Mouse (Mus musculus): ENCODE data around the gene Zfp213.
A peak's percentile ranks its signal among the peaks of the same experiment; 100 is the strongest.
"Not testable (repeated sequence)": the region's sequence is repeated elsewhere in the genome, so short reads cannot be mapped to it uniquely, and the experiment has no call there.

Gene Zfp213

DNA sequence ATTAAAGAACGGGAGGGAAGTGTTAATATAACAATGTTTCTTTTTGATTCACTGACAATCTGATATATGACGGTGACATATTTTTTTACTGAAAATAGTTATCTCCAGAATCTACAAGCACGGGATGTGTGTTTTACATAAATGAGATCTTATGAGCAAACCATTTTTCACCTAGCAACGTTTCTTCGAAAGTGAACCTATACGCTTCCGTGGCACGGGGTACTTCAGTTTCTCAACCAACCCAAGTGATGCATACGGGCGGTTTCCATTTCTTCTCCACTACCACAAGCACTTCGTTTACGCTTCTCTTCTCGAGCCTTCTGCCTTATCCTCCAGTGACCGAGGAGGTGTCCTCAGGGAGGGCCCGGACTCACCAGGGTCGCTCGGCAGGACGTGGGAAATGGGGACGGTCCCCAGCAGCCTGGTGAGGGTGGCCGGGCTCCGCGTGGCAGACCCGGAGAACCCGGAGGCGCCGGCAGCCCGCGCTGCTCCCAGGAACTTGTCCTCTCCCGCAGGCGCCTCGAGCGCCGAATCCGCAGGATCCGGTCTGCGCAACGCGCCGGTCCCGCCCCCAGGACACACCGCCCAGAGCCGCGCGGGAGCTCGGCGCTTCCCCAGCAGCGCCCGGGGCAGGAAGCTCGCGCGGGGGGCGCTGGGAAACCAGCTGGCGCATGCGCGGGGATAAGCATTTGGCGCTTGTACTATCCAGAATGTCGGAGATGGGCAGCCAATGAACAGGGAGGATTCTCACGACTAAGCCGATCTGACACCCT is at the start of gene Zfp213:
Gene Zfp213, minus strand, starts transcription at position 644 of the 773 bp plus-strand sequence.
- peak; percentile 95 for DNase-seq

DNA sequence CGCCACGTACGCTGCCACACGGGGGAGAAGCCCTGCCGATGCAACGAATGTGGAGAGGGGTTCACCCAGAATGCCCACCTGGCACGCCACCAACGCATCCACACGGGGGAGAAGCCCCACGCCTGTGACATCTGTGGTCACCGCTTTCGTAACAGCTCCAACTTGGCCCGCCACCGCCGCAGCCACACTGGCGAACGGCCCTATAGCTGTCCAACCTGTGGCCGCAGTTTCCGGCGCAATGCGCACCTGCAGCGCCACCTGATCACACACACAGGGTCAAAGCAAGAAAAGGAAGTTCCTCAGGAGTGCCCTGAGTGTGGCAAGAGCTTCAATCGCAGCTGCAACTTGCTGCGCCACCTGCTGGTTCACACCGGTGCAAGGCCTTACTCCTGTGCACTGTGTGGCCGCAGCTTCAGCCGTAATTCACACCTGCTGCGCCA is 46.3 kb upstream of the Zfp213 start:
- DNase-seq = peak; percentile 58

DNA sequence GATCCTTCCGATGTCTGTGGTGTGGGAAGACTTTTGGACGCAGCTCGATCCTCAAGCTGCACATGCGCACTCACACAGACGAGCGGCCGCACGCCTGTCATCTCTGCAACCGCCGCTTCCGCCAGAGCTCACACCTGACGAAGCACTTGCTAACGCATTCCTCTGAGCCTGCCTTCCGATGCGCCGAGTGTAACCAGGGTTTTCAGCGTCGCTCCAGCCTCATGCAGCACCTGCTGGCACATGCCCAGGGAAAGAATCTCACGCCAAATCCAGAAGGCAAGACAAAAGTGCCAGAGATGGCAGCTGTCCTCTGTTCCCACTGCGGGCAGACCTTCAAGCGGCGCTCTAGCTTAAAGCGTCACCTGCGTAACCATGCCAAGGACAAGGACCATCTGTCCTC is 45.6 kb upstream of the Zfp213 start:
- DNase-seq = no peak

DNA sequence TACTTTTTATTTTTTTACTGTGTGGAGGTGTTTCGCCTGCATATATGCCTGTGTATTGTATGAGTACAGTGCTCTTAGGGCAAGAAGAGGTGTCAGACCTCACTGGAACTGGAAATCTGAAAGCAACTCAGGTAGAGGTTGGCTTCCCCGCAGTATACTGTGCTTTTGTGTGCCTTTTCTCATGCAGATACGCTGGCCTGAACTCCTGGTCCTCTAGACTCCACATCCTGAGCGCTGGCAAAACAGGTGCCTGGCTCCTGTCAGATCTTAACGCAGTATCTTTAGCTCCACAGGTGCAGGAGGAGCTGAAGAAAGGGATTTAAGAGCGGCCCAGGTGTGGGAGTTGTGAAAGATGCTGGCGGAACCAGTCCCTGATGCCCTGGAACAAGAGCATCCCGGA is 41.2 kb upstream of the Zfp213 start:
- DNase-seq = no peak

DNA sequence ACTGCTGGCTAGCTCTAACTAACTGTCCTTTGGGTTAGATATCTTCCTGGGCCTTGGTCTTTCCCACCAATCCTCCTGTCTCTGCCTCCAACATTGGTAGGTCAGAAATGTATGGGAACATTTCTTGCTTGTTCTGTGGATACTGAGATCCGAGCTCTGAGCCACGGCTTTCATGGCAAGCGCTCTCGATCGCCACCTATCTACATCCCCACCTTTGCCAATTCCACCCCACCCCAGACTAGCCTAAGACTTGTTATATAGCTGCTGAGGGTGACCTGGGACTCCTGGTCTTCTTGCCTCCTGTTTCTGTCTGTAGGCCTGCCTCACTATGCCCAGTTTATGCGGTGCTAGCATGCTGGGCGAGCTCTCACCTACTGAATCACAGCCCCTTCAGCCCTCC is 40.4 kb upstream of the Zfp213 start:
- DNase-seq = no peak

DNA sequence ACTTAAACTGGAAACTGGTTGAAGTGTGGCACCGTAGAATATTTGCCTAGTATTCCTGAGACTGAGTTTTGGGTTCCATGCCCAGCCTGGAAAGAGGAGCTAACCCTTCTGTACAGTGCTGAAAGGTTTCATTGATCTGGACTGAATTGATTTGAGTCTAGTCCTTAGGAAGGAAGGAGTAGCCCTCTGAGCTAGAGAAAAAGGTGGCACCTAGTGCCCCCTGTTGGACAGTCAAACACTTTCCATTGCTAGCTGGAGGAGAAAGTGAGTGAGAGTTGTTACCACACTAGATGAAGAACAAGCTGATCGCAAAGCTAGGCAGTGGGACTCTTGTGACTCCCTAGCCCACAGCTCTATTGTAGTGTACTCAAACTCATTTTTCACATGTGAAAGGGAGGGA is 39.5 kb upstream of the Zfp213 start:
- no peak for DNase-seq

DNA sequence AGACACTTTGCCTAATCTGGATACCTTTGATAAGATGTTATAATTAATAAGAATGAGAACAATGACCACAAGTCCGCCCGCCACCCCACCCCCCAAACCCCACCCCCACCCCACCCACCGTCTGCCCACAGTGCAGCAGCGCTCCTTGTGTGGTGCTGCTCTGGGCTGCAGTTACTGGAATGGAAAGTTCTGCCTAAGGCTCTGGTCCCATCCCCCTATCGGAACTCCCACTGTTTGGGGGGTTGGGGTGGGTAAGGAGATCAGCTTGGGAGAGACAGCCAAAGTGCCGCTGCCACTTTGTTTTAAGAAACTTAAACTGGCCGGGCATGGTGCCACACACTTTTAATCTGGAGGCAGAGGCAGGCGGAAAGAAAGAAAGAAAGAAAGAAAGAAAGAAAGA is 39.0 kb upstream of the Zfp213 start:
- peak; percentile 19 for DNase-seq

DNA sequence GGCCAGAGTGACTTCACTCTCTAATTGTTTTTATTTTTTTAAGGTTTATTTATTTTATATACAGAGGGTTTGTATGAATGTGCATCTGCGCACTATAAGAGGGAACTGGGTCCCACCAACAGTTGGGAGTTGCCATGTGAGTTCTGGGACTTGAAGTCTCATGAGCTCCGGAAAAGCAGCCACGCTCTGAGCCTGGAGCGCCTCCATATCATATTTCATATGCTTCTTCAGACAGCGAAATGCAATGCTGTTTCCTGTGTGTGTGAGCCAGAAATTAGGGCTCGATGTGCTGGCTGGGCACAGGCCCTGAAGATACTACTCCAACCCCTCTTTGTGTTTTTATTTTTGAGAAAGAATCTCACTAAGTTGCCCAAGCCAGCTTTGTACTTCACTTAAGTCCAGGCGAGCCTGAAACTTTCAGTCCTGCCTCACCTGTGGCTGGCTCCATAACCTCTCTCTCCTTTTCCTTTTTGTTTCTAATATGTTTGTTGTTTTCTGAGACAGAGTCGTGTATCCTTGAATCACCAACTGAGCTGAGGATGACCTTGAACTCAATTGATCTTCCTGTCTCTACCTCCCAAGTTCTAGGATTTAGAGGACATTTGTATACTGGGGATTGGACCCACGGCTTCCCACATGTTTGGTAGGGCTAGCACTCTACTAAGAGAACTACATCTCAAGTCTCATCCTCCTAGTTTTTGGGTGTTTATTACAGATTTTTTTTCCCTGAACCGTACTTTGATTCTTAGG is 38.0 kb upstream of the Zfp213 start:
- DNase-seq = no peak

DNA sequence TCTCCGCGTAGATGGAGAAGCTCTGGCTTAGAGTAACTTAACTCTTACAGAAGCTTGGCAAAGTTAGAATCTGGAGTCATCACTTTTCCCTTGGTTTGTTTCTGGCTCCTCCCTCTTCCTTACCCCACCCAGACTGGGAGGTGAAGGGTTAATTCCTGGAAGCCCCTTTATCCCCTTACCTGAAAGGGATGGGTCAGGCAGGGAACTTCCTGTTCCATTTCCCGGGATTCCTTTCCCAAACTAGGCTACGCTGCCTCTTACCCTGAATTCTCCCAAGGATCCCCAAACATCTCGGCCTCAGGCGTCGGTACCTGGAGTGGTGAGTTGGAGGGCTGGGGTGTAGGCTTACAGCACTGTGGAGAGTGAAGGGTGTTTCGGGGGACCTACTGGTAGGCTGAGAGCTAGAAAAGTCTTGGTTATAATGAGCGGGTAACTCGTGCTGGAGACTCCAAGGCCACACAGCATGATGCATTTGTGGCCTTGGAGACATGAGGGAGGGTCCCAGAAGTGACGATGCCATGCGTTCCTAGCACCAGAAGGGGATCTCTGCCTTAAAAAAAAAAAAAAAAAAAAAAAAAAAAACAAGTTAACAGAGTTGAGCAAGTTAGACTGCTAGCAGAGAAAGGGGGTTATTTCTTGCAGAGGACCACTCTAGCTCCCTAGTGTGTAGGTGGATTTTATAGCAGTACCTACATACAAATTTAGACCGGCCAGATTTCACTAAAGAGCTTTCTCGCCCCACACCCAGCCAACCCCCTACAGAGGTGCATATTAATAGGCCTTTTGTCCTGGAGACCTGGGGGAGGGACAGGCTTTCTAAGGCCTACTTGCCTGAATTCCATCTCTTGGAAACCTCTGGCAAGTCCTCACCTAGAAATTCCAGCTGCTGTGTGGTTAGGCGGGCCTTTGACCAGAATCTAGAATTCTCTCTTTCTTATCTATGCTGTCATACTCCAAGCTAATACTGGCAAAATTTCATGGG is 36.9 kb upstream of the Zfp213 start, which contains the start of gene Zscan10:
Gene Zscan10, plus strand, starts transcription at position 216 of the 982 bp plus-strand sequence.
- no peak for DNase-seq

DNA sequence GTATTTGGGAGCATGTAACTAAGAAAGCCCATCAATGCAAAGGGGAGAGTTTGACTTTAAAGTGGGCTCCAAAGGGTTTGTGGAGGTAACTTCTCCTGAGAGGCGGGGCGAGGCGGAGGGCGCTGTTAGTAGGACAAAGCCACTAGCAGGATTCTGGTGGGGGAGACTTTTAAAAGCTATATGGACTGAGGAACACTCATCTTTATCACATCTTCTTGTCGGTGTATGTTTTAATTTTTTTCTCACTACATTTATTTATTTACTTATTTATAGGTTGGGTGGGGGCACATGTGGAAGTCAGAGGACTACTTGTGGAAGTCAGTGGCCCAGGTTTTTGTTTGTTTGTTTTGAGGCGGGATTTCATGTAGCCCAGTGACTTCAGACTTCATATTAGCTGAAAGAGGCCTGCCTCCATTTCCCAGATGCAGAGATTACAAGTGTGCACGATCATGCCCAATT is 35.6 kb upstream of the Zfp213 start:
- DNase-seq = no peak

DNA sequence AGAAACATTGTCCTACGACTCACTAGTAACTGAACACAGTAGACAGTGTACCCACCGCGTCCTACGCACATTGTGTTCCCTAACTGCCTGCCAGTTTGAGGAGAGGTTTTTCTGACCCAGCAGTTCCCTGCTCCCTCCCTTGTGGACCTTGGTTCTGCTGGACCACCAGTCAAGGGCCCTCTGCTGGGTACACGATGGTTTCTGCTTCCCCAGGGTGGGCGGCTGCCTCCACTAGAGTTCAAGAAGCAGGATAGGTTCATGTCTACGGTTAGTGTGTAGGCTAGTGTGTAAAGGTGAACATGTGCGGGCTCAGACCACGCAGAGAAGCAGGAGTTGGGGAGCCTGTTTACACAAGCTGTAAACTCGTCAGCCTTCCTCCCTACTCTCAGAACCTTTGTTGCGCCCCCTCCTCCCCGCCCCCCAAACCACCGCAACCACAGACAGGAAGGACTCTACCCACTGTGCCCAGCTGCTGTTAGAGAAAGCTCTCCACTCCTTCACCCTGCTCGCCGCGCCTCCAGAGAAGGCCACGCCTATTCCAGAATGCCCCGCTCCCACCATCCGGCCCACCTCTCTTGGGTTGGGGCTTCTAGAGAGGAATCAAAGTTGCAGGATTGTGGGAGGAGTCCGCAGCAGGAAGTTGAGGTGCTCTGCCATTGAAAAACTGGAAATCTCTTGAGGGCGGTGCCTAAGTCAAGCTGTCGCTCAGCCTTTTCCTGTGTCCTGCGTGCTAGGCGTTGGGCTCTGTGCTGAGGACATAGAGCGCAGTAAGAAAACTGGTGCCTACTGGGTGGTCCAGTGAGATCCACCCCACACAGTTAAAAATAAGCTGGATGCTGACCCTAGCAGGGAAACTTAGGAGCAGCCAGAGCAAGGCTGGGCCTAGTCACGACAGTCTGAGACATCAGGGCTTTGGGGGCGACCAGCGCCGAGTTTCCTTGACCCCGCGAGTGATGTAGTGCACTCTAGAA is 34.8 kb upstream of the Zfp213 start, which contains the start of gene Zfp13:
Gene Zfp13, minus strand, starts transcription at position 906 of the 971 bp plus-strand sequence.
- DNase-seq = peak; percentile 57

DNA sequence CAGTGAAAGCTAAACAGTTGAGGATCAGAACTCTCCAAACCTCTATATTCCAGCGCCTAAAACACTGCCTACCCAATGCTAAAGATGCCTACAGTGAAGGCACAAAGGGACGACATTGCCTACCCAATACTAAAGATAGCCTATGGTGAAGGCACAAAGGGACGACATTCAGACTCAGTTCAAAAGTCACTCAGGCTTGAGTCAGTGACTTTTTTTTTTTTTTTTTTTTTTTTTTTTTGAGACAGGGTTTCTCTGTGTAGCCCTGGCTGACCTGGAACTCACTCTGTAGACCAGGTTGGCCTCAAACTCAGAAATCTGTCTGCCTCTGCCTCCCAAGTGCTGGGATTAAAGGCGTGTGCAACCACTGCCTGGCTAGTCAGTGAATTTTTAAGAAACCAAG is 31.1 kb upstream of the Zfp213 start:
- not testable (repeated sequence) for DNase-seq

DNA sequence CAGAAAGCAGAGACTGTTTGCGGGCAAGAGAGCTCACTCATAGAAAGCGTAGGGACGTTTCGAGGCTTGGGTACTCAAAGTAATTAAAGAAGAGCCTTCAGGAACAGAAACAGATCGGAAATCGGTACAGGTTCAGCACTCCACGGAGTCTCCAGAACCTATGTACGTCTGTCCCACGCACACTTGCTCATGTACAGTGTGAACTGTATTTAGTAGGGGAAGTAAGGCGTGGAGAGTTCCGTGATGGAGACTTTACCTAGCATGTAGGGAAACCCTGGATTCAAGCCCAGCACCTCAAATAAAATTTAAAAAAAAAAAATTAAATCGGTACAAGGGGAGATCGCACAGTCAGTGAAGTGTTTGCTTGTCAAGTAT is 28.9 kb upstream of the Zfp213 start:
- no peak for DNase-seq

DNA sequence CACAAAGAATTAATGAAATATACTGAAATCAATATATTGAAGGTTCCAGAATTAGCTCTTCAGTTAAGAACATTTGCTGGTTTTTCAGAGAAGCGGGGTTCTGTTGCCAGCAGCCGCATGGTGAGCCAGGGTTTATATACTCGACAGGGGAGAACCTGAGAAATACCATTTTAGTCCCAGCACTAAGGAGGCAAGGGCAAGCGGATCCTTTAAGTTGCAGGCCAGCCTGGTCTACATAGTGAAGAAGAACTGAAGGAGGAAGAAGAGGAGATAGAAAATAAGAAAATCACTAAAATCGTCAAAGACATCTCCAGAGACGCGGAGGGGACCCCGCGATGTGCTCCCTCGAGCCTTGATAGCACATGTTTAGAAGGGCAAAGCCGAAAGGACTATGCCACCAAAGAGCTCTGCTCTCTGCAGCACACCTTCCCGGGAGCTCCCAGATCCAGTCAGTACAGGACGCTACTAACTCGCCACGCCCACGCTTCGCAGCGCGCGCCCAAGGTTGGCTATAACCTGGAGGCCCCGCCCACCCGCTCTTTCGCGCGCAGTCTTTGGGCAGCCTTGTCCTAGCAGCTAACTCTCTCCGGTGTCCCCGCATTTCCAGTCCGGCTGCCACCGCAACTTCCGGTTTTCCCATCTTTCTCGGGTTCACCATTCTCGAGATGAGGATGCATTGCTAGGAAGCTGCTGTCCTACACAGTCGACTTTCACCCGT is 28.3 kb upstream of the Zfp213 start:
- DNase-seq = peak; percentile 98

DNA sequence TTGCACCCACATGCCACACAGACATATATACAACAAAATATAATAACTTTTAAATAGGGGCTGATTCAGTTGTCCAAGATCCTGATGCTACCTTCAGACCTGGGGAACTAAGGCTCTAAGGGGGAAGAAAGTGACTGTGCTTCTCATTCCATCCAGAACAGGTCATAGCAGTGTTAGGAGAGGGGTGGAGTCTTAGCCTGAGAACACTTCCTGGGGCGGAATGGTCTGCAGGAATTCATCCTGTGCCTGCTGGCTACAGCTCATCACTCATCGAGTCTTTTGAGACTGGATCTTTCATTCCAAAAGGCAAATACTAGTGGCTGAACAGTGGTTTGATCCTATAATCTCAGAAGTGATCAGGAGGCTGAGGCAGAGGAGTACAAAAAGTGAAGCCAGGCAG is 23.2 kb upstream of the Zfp213 start:
- DNase-seq = no peak

DNA sequence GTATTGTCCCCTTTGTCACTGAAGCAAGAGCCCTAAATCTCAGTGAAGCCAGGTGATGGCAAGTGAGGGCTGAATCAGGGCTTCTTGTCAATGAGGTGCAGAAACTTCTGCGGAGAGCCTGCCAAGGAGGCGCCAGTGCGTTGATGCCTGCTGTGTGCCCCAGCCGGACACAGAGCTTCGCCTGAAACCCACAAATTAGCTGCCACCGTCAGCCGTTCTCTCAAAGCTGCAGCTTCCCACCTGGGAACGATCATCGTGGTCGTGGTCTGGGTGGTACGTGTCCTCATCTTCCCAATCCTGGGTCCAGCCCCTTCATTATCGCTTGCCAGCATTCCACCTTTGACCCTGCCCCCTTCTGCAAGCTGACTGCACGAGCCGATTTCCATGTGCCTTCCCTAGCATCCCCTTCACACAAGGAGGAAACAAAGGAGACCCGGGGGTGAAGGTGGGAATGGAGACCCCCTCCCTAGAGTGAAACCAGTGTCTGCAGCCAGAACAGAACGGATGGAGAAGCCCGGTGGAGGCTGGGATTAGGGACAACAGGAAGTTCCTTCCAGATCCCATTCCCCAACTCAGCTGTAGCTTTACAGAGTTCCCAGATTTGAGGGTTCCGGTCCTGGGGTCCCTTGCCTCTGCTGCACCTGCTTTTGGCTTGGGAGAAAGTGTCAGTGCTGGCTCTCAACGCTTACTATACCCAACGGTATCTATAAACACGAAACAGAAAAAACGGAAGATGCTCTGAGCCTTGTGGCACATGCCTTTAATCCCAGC is 21.9 kb upstream of the Zfp213 start:
- peak; percentile 65 for DNase-seq

DNA sequence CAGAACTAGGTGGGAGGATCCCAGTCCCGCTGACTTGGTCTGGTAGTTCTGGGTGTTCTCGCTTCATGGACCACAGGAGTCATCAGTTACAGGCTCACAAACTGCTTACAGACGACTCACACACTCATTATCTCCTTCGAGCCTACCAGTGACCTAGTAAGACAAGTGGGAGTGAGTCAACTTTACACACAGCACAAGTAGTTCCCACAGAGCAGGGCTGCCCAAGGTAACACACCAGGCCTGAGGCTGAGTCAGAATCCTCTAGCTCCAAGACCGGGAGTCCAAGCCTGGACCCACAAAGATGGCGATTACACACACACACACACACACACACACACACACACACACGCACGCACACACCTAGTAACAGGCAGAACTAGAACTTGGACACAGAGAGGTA is 20.7 kb upstream of the Zfp213 start:
- no peak for DNase-seq

DNA sequence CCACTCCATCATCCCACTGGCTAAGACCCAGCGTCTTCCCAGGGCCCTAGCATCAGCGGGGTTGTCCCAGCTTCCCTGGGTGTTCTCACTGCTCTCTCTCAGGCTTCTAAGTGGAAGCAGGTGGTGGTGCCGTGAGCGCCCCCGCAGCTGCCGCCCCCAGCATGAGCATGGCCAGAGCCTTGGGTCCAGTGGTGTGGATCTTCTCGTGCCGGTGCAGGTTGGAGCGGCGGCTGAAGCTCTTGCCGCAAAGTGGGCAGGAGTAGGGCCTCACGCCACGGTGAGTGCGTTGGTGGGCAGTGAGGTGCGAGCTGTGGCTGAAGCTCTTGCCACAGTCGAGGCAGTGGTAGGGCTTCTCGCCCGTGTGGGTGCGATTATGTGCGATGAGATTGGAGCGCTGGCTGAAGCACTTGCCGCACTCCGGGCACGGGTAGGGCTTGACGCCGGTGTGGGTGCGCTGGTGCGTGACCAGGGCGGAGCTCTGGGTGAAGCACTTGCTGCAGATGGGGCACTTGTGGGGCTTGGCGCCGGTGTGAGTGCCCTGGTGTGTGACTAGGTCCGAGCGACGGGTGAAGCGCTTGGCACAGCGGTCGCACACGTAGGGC is 12.0 kb upstream of the Zfp213 start:
- no peak for DNase-seq

DNA sequence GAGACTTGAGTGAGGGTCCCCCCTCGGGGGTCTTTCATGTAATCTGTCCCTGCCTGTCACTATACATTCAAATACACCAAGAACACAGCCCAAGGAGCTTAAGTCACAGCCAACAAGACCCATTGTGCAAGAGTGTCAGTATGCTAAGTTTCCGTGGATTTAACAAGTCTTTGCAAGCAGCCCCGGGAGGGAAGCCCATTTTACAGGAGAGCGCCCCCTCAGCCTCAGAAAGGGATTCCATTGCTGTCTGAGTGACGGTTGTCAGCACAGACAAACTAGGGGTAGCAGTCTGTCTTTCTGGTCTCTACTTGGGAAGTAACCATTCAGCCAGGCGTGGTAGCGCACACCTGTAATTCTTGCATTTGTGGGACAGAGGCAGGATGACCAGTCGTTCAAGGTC is 10.1 kb upstream of the Zfp213 start:
- no peak for DNase-seq

DNA sequence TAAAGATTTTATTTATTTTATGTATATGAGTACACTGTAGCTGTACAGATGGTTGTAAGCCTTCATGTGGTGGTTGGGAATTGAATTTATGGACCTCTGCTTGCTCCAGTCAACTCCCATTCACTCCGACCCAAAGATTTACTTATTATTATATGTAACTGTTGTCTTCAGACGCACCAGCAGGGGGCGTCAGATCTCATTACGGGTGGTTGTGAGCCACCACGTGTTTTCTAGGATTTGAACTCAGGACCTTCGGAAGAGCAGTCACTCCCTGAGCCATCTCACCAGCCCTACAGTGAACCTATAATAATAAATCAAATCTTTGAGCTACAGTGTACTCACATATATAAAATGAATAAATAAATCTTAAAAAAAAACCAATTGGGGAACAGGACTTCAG is 8.0 kb upstream of the Zfp213 start:
- no peak for DNase-seq

Data from right cerebral cortex, postnatal 14 days (tissue).